Mouse (Mus musculus): ENCODE results near the gene Cdkn3.
"Not testable (repeated sequence)": the region's sequence is repeated elsewhere in the genome, so short reads cannot be mapped to it uniquely, and the experiment has no call there.

Cdkn3 gene

GRCm38 (mm10) chr14:46760355-46761029, at the start of gene Cdkn3:
Cdkn3 (plus strand) TSS chr14:46760541.
- DNase-seq (ENCODE audit: low spot score in 2 of 2) = peak; percentile 85 to 88

GRCm38 (mm10) chr14:46718483-46718922, 41.8 kb upstream of the Cdkn3 start:
- no peak for DNase-seq (ENCODE audit: low spot score in 2 of 2)

- DNase-seq (ENCODE audit: low spot score in 2 of 2) = no peak
These were observed 38.3 kb upstream of the Cdkn3 start for GRCm38 (mm10) chr14:46722031-46722430.

- DNase-seq (ENCODE audit: low spot score in 2 of 2) = no peak
These were observed 36.5 kb upstream of the Cdkn3 start for GRCm38 (mm10) chr14:46723828-46724227.

- no peak for DNase-seq (ENCODE audit: low spot score in 2 of 2)
These were observed 35.4 kb upstream of the Cdkn3 start for GRCm38 (mm10) chr14:46724941-46725340.

- peak in 1 of 2 experiments; percentile 49 for DNase-seq (ENCODE audit: low spot score in 2 of 2)
These were observed 34.6 kb upstream of the Cdkn3 start for GRCm38 (mm10) chr14:46725743-46726142.

GRCm38 (mm10) chr14:46734262-46734661, 26.1 kb upstream of the Cdkn3 start:
- no peak for DNase-seq (ENCODE audit: low spot score in 2 of 2)

GRCm38 (mm10) chr14:46734761-46735455, 25.4 kb upstream of the Cdkn3 start:
- no peak for DNase-seq (ENCODE audit: low spot score in 2 of 2)

- DNase-seq (ENCODE audit: low spot score in 2 of 2) = no peak
These were observed 24.0 kb upstream of the Cdkn3 start for GRCm38 (mm10) chr14:46736366-46736765.

GRCm38 (mm10) chr14:46737346-46737745, 23.0 kb upstream of the Cdkn3 start:
- DNase-seq (ENCODE audit: low spot score in 2 of 2) = not testable (repeated sequence)

GRCm38 (mm10) chr14:46742674-46743073, 17.7 kb upstream of the Cdkn3 start:
- no peak for DNase-seq (ENCODE audit: low spot score in 2 of 2)

GRCm38 (mm10) chr14:46745413-46745812, 14.9 kb upstream of the Cdkn3 start:
- no peak for DNase-seq (ENCODE audit: low spot score in 2 of 2)

- DNase-seq (ENCODE audit: low spot score in 2 of 2) = not testable (repeated sequence)
These were observed 6.0 kb upstream of the Cdkn3 start for GRCm38 (mm10) chr14:46754371-46754770.

GRCm38 (mm10) chr14:46755851-46756250, 4.5 kb upstream of the Cdkn3 start:
- no peak for DNase-seq (ENCODE audit: low spot score in 2 of 2)

GRCm38 (mm10) chr14:46757736-46758135, 2.6 kb upstream of the Cdkn3 start:
- DNase-seq (ENCODE audit: low spot score in 2 of 2) = no peak

GRCm38 (mm10) chr14:46759970-46760354, 379 bp upstream of the Cdkn3 start:
- no peak for DNase-seq (ENCODE audit: low spot score in 2 of 2)

GRCm38 (mm10) chr14:46761186-46761585, 845 bp downstream of the Cdkn3 start:
- no peak for DNase-seq (ENCODE audit: low spot score in 2 of 2)

- DNase-seq (ENCODE audit: low spot score in 2 of 2) = no peak
These were observed 6.8 kb downstream of the Cdkn3 start for GRCm38 (mm10) chr14:46767116-46767515.

GRCm38 (mm10) chr14:46770036-46770435, 9.7 kb downstream of the Cdkn3 start:
- no peak for DNase-seq (ENCODE audit: low spot score in 2 of 2)

- DNase-seq (ENCODE audit: low spot score in 2 of 2) = no peak
These were observed 18.4 kb downstream of the Cdkn3 start for GRCm38 (mm10) chr14:46778756-46779155.

GRCm38 (mm10) chr14:46779217-46779616, 18.9 kb downstream of the Cdkn3 start:
- no peak for DNase-seq (ENCODE audit: low spot score in 2 of 2)

- DNase-seq (ENCODE audit: low spot score in 2 of 2) = no peak
These were observed 20.7 kb downstream of the Cdkn3 start for GRCm38 (mm10) chr14:46781086-46781485.

- no peak for DNase-seq (ENCODE audit: low spot score in 2 of 2)
These were observed 22.0 kb downstream of the Cdkn3 start for GRCm38 (mm10) chr14:46782187-46782828.
